Mouse (Mus musculus) forebrain, embryonic 13.5 days (tissue): ENCODE data around the gene Snx21. TPM values are rescaled to one million over a fixed set of nuclear protein-coding genes. Genes with fewer than 3 reads are reported as not detected.
"Not testable (repeated sequence)": the region's sequence is repeated elsewhere in the genome, so short reads cannot be mapped to it uniquely, and the experiment has no call there.

Experiments
- ATAC-seq: fragments of 200-750 bp; cut with Nextera tagmentation; 2 replicates; pipeline ENCODE4 v1.8.0; 2017
- H3K27ac ChIP-seq: fragments of 300-500 bp; sonication (generic); 2 replicates; pipeline ENCODE4 v1.5.1; 2015; ENCODE audit warnings: inconsistent platforms, mild to moderate bottlenecking, moderate library complexity
- H3K27me3 ChIP-seq: fragments of 300-500 bp; sonication (generic); 2 replicates; pipeline ENCODE4 v1.6.1; 2015; ENCODE audit warnings: mild to moderate bottlenecking, inconsistent platforms
- H3K36me3 ChIP-seq: fragments of 300-500 bp; sonication (generic); 2 replicates; pipeline ENCODE4 v1.6.1; 2015; ENCODE audit warnings: mild to moderate bottlenecking, inconsistent platforms; ENCODE audit not compliant: poor library complexity, severe bottlenecking
- H3K4me1 ChIP-seq: fragments of 300-500 bp; sonication (generic); 2 replicates; pipeline ENCODE4 v1.6.1; 2015; ENCODE audit warnings: inconsistent platforms
- H3K4me2 ChIP-seq: fragments of 300-500 bp; sonication (generic); 2 replicates; pipeline ENCODE4 v1.6.1; 2015; ENCODE audit warnings: inconsistent platforms, mild to moderate bottlenecking, moderate library complexity
- H3K4me3 ChIP-seq: fragments of 300-500 bp; sonication (generic); 2 replicates; pipeline ENCODE4 v1.5.1; 2015; ENCODE audit warnings: mild to moderate bottlenecking, inconsistent platforms
- H3K9ac ChIP-seq: fragments of 300-500 bp; sonication (generic); 2 replicates; pipeline ENCODE4 v1.6.1; 2015; ENCODE audit warnings: mild to moderate bottlenecking, inconsistent platforms
- H3K9me3 ChIP-seq: fragments of 300-500 bp; sonication (generic); replicated peaks from 2 replicates; pipeline ENCODE4 v1.6.1; 2016; ENCODE audit warnings: inconsistent platforms
- WGBS: fragments of 180-500 bp; shearing (Covaris S2); methylation state at CpG from one replicate; pipeline ENCODE4 v1.1.7; 2015; 5-methylcytosine and 5-hydroxymethylcytosine counted together
- polyA plus RNA-seq: library from polyadenylated mRNA; unstranded; fragments of >200 nt; fragmentation: Nextera tagmentation; extraction: Ambion mirVana; gene quantifications from 2 replicates; pipeline ENCODE4 v1.2.1, GENCODE M21; 2015

Snx21 gene
- polyA plus RNA-seq, 1 experiment from 2014 or later = 15.4 TPM

- Histone ChIP-seq H3K36me3 (peaks cover 18% of the 10 kb centered on the region), H3K9me3 (no peaks in the 10 kb centered on the region), H3K4me2 (peak overlapping the region; percentile 91), H3K4me1 (peaks cover 22% of the 10 kb centered on the region), H3K27ac (no peak overlapping the region), H3K9ac (peak overlapping the region; percentile 77), H3K27me3 (no peaks in the 10 kb centered on the region), H3K4me3 (peak overlapping the region; percentile 65)
- no peak; the same call in 1 of the 2 replicates for ATAC-seq
- 12% methylated on average over 15 of the region's 15 CpGs for WGBS
Measured at GRCm38 (mm10) chr2:164786388-164786885, 814 bp downstream of the Snx21 start.

DNA sequence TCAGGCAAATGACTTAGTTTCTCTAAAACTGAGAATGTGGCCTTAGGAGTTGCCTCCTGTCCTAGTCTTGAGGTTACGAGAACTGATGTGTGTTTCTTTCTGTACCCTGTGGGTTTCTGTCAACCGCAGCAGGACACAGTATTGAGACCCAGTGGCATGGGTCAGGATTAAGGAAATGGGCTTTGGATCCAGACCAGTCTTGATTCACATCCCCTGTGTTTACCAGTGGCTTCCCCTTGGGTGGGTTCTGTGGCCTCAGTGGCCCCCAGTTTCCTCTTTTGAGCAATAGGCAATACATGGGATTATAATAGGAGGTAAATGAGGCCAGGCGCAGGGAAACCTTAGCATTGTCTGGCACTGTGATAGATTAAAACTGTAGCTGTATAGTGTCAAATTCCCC is 1.4 kb downstream of the Snx21 start:
- 84% methylated on average over 3 of the region's 3 CpGs for WGBS
- Histone ChIP-seq H3K9me3 (no peaks in the 10 kb centered on the region), H3K36me3 (peaks cover 24% of the 10 kb centered on the region), H3K4me3 (no peak overlapping the region), H3K4me1 (peaks cover 22% of the 10 kb centered on the region), H3K4me2 (peak overlapping the region; percentile 91), H3K9ac (no peak overlapping the region), H3K27ac (no peak overlapping the region), H3K27me3 (no peaks in the 10 kb centered on the region)
- no peak for ATAC-seq

GRCm38 (mm10) chr2:164787779-164788178 is 2.2 kb downstream of the Snx21 start:
- H3K9ac ChIP-seq = no peak overlapping the region
- H3K9me3 ChIP-seq = no peaks in the 10 kb centered on the region
- WGBS = 82% methylated on average over 10 of the region's 10 CpGs
- ATAC-seq = no peak
- H3K4me2 ChIP-seq = no peak overlapping the region
- no peak overlapping the region for H3K27ac ChIP-seq
- H3K4me3 ChIP-seq = no peak overlapping the region
- H3K36me3 ChIP-seq = peaks cover 31% of the 10 kb centered on the region
- H3K27me3 ChIP-seq = no peaks in the 10 kb centered on the region
- H3K4me1 ChIP-seq = peaks cover 22% of the 10 kb centered on the region

- 82% methylated on average over 4 of the region's 4 CpGs for WGBS
- no peak for ATAC-seq
- no peak overlapping the region for H3K4me2 ChIP-seq
- H3K36me3 ChIP-seq = peaks cover 38% of the 10 kb centered on the region
- H3K9ac ChIP-seq = no peak overlapping the region
- H3K27me3 ChIP-seq = no peaks in the 10 kb centered on the region
- H3K4me3 ChIP-seq = no peak overlapping the region
- H3K27ac ChIP-seq = no peak overlapping the region
- H3K9me3 ChIP-seq = no peaks in the 10 kb centered on the region
- peaks cover 22% of the 10 kb centered on the region for H3K4me1 ChIP-seq
Measured at GRCm38 (mm10) chr2:164788411-164788810, 2.8 kb downstream of the Snx21 start.

DNA sequence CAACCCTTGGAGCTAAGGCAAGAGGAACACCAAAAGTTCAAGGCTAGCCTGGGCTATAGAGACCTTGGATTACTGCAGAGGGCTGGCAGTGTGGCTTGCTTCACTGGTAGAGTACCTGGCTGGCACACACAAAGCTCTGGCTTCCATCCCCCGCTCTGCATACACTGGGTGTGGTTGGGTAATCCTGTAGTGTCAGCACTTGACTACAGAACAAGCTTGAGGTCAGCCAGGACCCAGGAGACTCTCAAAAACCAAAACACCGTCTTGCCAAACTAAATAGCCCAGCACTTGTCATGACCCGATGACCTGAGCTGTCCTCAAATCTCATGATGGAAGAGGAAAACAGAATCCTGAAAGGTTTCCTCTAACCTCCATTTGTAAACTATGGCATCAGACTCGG is 4.8 kb downstream of the Snx21 start:
- Histone ChIP-seq H3K27me3 (no peaks in the 10 kb centered on the region), H3K9me3 (no peaks in the 10 kb centered on the region), H3K36me3 (peaks cover 51% of the 10 kb centered on the region), H3K4me3 (no peak overlapping the region), H3K9ac (no peak overlapping the region), H3K4me1 (peaks cover 13% of the 10 kb centered on the region), H3K4me2 (no peak overlapping the region), H3K27ac (no peak overlapping the region)
- no peak for ATAC-seq
- 87% methylated on average over 4 of the region's 4 CpGs for WGBS

- Histone ChIP-seq H3K4me2 (no peak overlapping the region), H3K9ac (no peak overlapping the region), H3K4me1 (peaks cover 3% of the 10 kb centered on the region; the same call in 1 of the 2 replicates), H3K4me3 (no peak overlapping the region), H3K27ac (no peak overlapping the region), H3K9me3 (no peaks in the 10 kb centered on the region), H3K27me3 (no peaks in the 10 kb centered on the region), H3K36me3 (peaks cover 65% of the 10 kb centered on the region)
- ATAC-seq = no peak
- WGBS = 92% methylated on average over 18 of the region's 18 CpGs
Measured at GRCm38 (mm10) chr2:164791841-164792261, 6.2 kb downstream of the Snx21 start.

DNA sequence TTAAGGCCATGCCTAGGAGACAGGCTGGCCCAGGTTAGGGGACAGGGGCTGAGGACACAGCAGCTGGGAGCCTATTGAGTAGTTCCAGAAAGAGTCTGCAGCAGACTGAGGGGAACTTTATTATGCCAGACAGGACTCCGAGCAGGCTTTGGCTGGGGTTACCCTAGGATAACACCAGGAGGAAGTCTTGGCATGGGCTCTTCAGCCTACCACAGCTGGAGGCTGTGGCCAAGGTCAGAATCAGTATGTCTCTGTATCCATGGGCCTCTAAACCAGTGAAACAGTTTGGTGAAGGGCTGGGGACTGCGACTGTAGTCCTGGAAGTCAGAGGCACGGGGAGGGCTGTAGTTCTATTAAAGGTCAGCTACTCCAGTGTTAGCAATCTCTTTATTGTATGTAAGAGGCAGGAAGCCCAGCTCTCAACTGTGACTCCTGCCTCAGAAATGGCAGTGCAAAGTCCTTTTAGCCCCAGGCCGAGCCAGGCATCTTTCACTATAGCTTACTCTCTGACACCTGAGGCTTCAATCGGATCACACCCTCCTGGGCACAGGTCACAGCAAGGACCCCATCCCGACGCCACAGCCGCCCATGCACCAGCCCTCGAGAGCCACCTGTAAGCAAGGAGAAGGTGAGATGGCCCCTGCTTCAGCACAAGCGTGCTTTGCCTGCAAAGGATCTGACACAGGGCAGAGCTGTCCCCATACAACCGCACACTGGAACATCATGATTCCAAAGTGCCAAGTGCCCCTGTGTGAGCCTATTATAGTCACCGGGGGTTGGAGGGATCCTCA is 7.0 kb downstream of the Snx21 start:
- H3K27me3 ChIP-seq = no peaks in the 10 kb centered on the region
- H3K4me2 ChIP-seq = no peak overlapping the region
- H3K4me1 ChIP-seq = no peaks in the 10 kb centered on the region; the same call in 1 of the 2 replicates
- no peak overlapping the region for H3K27ac ChIP-seq
- H3K36me3 ChIP-seq = peaks cover 71% of the 10 kb centered on the region
- 95% methylated on average over 12 of the region's 12 CpGs for WGBS
- H3K4me3 ChIP-seq = no peak overlapping the region
- ATAC-seq = no peak
- H3K9me3 ChIP-seq = no peaks in the 10 kb centered on the region
- H3K9ac ChIP-seq = no peak overlapping the region

DNA sequence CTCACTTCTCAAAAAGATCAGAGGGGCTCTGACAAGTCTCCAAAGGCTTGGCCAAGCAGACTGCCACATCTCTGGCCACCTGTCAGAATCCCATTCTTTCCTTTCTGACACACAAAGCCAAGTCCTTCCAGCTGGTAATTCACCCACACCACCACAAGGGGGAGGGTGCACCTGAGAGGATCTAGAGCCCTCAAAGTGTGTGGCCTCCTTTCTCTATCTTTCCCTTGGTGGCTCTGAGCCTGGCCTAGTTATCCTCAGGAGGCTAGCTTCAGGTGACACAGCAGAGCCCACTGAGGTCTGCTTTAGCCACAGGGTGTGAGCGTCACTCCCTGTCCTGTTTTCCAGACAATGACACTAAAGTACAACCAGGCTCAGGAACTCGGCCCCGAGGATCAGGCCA is 7.6 kb downstream of the Snx21 start:
- Histone ChIP-seq H3K4me1 (no peaks in the 10 kb centered on the region; the same call in 1 of the 2 replicates), H3K9ac (no peak overlapping the region; the same call in 1 of the 2 replicates), H3K36me3 (peaks cover 77% of the 10 kb centered on the region), H3K27ac (no peak overlapping the region), H3K27me3 (no peaks in the 10 kb centered on the region), H3K4me2 (no peak overlapping the region), H3K9me3 (no peaks in the 10 kb centered on the region), H3K4me3 (no peak overlapping the region)
- no peak for ATAC-seq
- WGBS = 84% methylated on average over 3 of the region's 3 CpGs

DNA sequence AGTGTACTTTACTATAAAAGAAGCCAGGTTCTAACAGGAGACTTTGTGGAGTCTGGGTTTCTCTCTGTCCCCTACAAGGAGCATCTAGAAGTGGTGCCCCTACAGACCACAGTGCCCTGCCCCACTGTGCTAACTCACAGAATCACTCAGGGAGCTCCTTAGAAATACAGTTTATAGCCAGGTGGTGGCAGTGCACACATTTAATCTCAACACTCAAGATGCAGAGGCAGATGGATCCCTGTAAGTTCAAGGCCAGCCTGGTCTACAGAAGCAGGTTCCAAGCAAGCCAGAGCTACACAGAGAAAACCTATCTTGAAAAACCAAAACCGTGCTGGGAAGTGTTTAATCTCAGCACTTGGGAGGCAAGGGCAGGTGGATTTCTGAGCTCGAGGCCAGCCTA is 8.1 kb downstream of the Snx21 start:
- Histone ChIP-seq H3K4me2 (no peak overlapping the region), H3K4me3 (no peak overlapping the region), H3K27me3 (no peaks in the 10 kb centered on the region), H3K36me3 (peaks cover 77% of the 10 kb centered on the region), H3K4me1 (no peaks in the 10 kb centered on the region; the same call in 1 of the 2 replicates), H3K27ac (no peak overlapping the region), H3K9me3 (no peaks in the 10 kb centered on the region), H3K9ac (no peak overlapping the region)
- WGBS = 94% methylated on average over 2 of the region's 2 CpGs
- ATAC-seq = no peak

GRCm38 (mm10) chr2:164794293-164794692 is 8.7 kb downstream of the Snx21 start:
- WGBS = 29% methylated on average over 5 of the region's 5 CpGs
- H3K27ac ChIP-seq = no peak overlapping the region
- no peaks in the 10 kb centered on the region; the same call in 1 of the 2 replicates for H3K4me1 ChIP-seq
- H3K4me2 ChIP-seq = no peak overlapping the region
- ATAC-seq = peak; percentile 61; the same call in 1 of the 2 replicates
- H3K4me3 ChIP-seq = no peak overlapping the region
- H3K36me3 ChIP-seq = peaks cover 79% of the 10 kb centered on the region
- H3K9ac ChIP-seq = no peak overlapping the region
- no peaks in the 10 kb centered on the region for H3K27me3 ChIP-seq
- no peaks in the 10 kb centered on the region for H3K9me3 ChIP-seq

GRCm38 (mm10) chr2:164795868-164796267 is 10.2 kb downstream of the Snx21 start:
- Histone ChIP-seq H3K9ac (no peak overlapping the region), H3K9me3 (no peaks in the 10 kb centered on the region), H3K4me1 (no peaks in the 10 kb centered on the region; the same call in 1 of the 2 replicates), H3K4me3 (no peak overlapping the region), H3K27me3 (no peaks in the 10 kb centered on the region), H3K27ac (no peak overlapping the region), H3K4me2 (no peak overlapping the region), H3K36me3 (peaks cover 90% of the 10 kb centered on the region)
- ATAC-seq = no peak
- 85% methylated on average over 4 of the region's 4 CpGs for WGBS

DNA sequence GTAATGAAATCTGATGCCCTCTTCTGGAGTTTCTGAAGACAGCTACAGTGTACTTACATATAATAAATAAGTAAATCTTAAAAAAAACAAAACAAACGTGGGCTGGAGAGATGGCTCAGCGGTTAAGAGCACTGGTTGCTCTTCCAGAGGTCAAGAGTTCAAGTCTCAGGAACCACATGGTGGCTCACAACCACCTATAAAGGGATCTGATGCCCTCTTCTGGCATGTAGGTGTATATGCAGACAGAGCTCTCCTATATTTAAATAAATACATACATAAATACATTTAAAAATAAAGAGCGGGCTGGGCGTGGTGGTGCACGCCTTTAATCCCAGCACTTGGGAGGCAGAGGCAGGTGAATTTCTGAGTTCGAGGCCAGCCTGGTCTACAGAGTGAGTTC is 12.9 kb downstream of the Snx21 start:
- H3K27ac ChIP-seq, ATAC-seq, H3K9me3 ChIP-seq, H3K4me2 ChIP-seq, H3K9ac ChIP-seq, H3K4me3 ChIP-seq, H3K27me3 ChIP-seq: not testable (repeated sequence)
- peaks cover 11% of the 10 kb centered on the region for H3K4me1 ChIP-seq
- WGBS = 86% methylated on average over 6 of the region's 6 CpGs
- peaks cover 70% of the 10 kb centered on the region for H3K36me3 ChIP-seq
